Mouse (Mus musculus): ENCODE data around the gene Mgmt. TPM values are rescaled to one million over a fixed set of nuclear protein-coding genes. Genes with fewer than 3 reads are reported as not detected.

Mgmt gene
- polyA plus RNA-seq (2012; rRNA removed): 1.6 and 1.7 TPM in 2 replicates

DNA sequence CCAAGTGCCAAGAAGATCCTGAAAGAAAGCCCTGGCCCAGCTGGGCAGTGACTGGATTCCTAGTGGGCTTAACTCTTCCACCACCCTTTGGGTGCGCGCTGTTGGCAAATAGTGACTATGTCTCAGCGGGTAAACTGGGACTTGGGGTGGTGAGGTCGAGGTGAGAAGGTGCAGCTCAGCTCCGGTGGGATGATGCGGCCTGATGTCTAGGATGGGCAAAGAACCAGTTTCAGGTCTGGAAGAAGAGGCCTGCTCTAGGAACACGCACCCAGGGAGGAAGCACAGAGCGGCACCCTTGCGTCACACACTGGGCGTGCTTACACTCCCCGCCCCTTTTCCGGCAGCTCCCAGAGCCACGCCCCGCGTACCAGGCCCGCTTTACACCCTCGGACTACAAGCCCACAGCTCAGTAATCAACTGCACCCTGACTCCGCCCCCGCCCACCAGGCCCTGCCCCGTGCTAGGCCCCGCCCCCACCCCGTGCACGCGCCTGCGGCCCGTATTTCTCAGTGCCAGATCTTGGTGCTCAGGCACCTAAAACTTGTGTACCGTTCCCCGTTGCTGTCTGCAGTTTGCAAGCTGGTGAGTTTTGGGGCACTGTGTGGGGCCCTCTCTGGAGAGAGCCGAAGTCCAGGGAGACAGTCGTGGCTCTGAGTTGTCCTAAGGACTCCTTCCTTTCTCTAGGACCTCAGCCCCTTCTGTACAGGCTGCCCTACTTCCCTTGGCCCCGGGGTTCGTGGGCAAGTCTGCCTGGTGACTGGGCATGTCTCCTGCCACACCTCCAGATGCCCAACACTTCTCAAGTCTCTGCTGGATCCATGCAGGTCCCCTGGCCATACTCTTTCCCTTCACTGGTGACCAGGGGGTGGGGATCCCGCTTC is at the start of gene Mgmt:
Mgmt (plus strand) TSS at position 509 of the 881 bp plus-strand sequence.
- 12% methylated on average over 32 of the region's 33 CpGs for WGBS
- Histone ChIP-seq H3K27me3 (ENCODE audit: control insufficient read depth, insufficient read depth, low read length) (no peaks in the 10 kb centered on the region), H3K36me3 (ENCODE audit: control insufficient read depth, insufficient read depth, low read length) (no peaks in the 10 kb centered on the region), H3K27ac (ENCODE audit: insufficient read depth, low read length) (peak within 1 kb of the TSS; percentile 41; the same call in 1 of the 2 replicates), H3K4me3 (ENCODE audit: extremely low read depth, insufficient read depth, insufficient read length) (peak within 1 kb of the TSS; percentile 43; the same call in 1 of the 2 replicates), H3K4me1 (ENCODE audit: control insufficient read depth, insufficient read depth, insufficient read length) (peaks cover 8% of the 10 kb centered on the region; the same call in 1 of the 2 replicates)
- no peak for TF ChIP-seq POLR2A (IDR thresholded peaks at IDR 0.05; ENCODE audit: low read depth, low read length)
- no peak for TF ChIP-seq CTCF (IDR thresholded peaks at IDR 0.05; ENCODE audit: extremely low read depth, insufficient read depth, insufficient read length, insufficient replicate concordance)
- peak; percentile 68 to 93 for DNase-seq (ENCODE audit: low read depth in 1 of 2, low spot score in 2 of 2)

- Histone ChIP-seq H3K27me3 (ENCODE audit: control insufficient read depth, insufficient read depth, low read length) (no peaks in the 10 kb centered on the region), H3K36me3 (ENCODE audit: control insufficient read depth, insufficient read depth, low read length) (no peaks in the 10 kb centered on the region), H3K4me1 (ENCODE audit: control insufficient read depth, insufficient read depth, insufficient read length) (no peaks in the 10 kb centered on the region), H3K4me3 (ENCODE audit: extremely low read depth, insufficient read depth, insufficient read length) (no peak overlapping the region), H3K27ac (ENCODE audit: insufficient read depth, low read length) (no peak overlapping the region)
- whole genome bisulfite sequencing: 88% methylated on average over 5 of the region's 5 CpGs
- no peak for TF ChIP-seq POLR2A (IDR thresholded peaks at IDR 0.05; ENCODE audit: low read depth, low read length)
- TF ChIP-seq CTCF (IDR thresholded peaks at IDR 0.05; ENCODE audit: extremely low read depth, insufficient read depth, insufficient read length, insufficient replicate concordance): no peak
- no peak for DNase-seq (ENCODE audit: low read depth in 1 of 2, low spot score in 2 of 2)
These were observed 49.6 kb upstream of the Mgmt start for GRCm38 (mm10) chr7:136844835-136845234.

- Histone ChIP-seq H3K36me3 (ENCODE audit: control insufficient read depth, insufficient read depth, low read length) (no peaks in the 10 kb centered on the region), H3K27me3 (ENCODE audit: control insufficient read depth, insufficient read depth, low read length) (no peaks in the 10 kb centered on the region), H3K4me1 (ENCODE audit: control insufficient read depth, insufficient read depth, insufficient read length) (no peaks in the 10 kb centered on the region), H3K27ac (ENCODE audit: insufficient read depth, low read length) (no peak overlapping the region), H3K4me3 (ENCODE audit: extremely low read depth, insufficient read depth, insufficient read length) (no peak overlapping the region)
- no peak for TF ChIP-seq CTCF (IDR thresholded peaks at IDR 0.05; ENCODE audit: extremely low read depth, insufficient read depth, insufficient read length, insufficient replicate concordance)
- TF ChIP-seq POLR2A (IDR thresholded peaks at IDR 0.05; ENCODE audit: low read depth, low read length): no peak
- no peak for DNase-seq (ENCODE audit: low read depth in 1 of 2, low spot score in 2 of 2)
- 53% methylated on average over 9 of the region's 9 CpGs for WGBS
These were observed 49.1 kb upstream of the Mgmt start for GRCm38 (mm10) chr7:136845321-136845720.

- DNase-seq (ENCODE audit: low read depth in 1 of 2, low spot score in 2 of 2): no peak
- Histone ChIP-seq H3K27me3 (ENCODE audit: control insufficient read depth, insufficient read depth, low read length) (no peaks in the 10 kb centered on the region), H3K36me3 (ENCODE audit: control insufficient read depth, insufficient read depth, low read length) (no peaks in the 10 kb centered on the region), H3K27ac (ENCODE audit: insufficient read depth, low read length) (no peak overlapping the region), H3K4me3 (ENCODE audit: extremely low read depth, insufficient read depth, insufficient read length) (no peak overlapping the region), H3K4me1 (ENCODE audit: control insufficient read depth, insufficient read depth, insufficient read length) (no peaks in the 10 kb centered on the region)
- no peak for TF ChIP-seq POLR2A (IDR thresholded peaks at IDR 0.05; ENCODE audit: low read depth, low read length)
- no peak for TF ChIP-seq CTCF (IDR thresholded peaks at IDR 0.05; ENCODE audit: extremely low read depth, insufficient read depth, insufficient read length, insufficient replicate concordance)
- WGBS: 88% methylated on average over 10 of the region's 10 CpGs
These were observed 48.3 kb upstream of the Mgmt start for GRCm38 (mm10) chr7:136846086-136846620.

- no peaks in the 10 kb centered on the region for H3K27me3 ChIP-seq (ENCODE audit: control insufficient read depth, insufficient read depth, low read length)
- no peak for DNase-seq (ENCODE audit: low read depth in 1 of 2, low spot score in 2 of 2)
- no peak overlapping the region for H3K4me3 ChIP-seq (ENCODE audit: extremely low read depth, insufficient read depth, insufficient read length)
- no peaks in the 10 kb centered on the region for H3K4me1 ChIP-seq (ENCODE audit: control insufficient read depth, insufficient read depth, insufficient read length)
- H3K36me3 ChIP-seq (ENCODE audit: control insufficient read depth, insufficient read depth, low read length): no peaks in the 10 kb centered on the region
- H3K27ac ChIP-seq (ENCODE audit: insufficient read depth, low read length): no peak overlapping the region
- no peak for TF ChIP-seq POLR2A (IDR thresholded peaks at IDR 0.05; ENCODE audit: low read depth, low read length)
- no peak for TF ChIP-seq CTCF (IDR thresholded peaks at IDR 0.05; ENCODE audit: extremely low read depth, insufficient read depth, insufficient read length, insufficient replicate concordance)
- 89% methylated on average over 6 of the region's 6 CpGs for WGBS
These were observed 46.8 kb upstream of the Mgmt start for GRCm38 (mm10) chr7:136847601-136848000.

GRCm38 (mm10) chr7:136848761-136849160 is 45.7 kb upstream of the Mgmt start:
- Histone ChIP-seq H3K36me3 (ENCODE audit: control insufficient read depth, insufficient read depth, low read length) (no peaks in the 10 kb centered on the region), H3K4me3 (ENCODE audit: extremely low read depth, insufficient read depth, insufficient read length) (no peak overlapping the region), H3K4me1 (ENCODE audit: control insufficient read depth, insufficient read depth, insufficient read length) (no peaks in the 10 kb centered on the region), H3K27ac (ENCODE audit: insufficient read depth, low read length) (no peak overlapping the region), H3K27me3 (ENCODE audit: control insufficient read depth, insufficient read depth, low read length) (no peaks in the 10 kb centered on the region)
- WGBS: 86% methylated on average over 8 of the region's 8 CpGs
- TF ChIP-seq POLR2A (IDR thresholded peaks at IDR 0.05; ENCODE audit: low read depth, low read length) (no peak), CTCF (IDR thresholded peaks at IDR 0.05; ENCODE audit: extremely low read depth, insufficient read depth, insufficient read length, insufficient replicate concordance) (no peak)
- no peak for DNase-seq (ENCODE audit: low read depth in 1 of 2, low spot score in 2 of 2)
